ENCODE assay signal across 8 mouse cellular contexts in the genomic region with DNA sequence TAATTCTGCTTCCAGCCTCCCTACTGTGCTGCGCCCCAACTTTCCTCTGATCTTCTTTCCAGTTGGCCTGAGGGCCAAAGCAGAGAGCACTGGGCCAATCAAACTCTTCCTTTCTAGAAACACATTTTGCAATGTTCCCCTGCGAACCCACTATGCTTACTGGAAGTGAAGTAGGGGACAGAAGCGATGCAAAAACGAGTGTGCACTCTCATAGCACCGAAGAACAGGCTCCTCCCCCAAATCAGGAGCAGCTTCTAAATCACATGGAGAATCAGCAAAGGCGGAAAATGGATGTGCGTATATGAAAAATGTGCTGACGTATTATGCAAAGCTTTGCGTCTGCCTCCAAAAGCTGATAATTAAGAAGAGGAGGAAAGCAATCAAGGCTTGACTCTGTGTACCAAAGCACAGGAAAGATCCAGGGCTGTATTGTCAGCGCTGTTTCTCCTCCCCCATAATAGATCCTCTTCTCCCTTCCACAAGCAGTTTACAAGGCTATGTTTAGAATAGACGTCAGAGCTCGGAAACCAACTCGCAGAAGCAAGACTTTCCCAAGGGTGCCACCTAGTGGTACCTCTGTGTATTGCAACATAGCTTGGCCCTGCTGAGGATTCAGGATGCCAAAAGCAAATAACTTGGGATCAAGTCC. TPM values are rescaled to one million over a fixed set of nuclear protein-coding genes. Genes with fewer than 3 reads are reported as not detected.
DNase-seq lines count a peak whose midpoint lies in the region; ATAC-seq and TF ChIP-seq lines count a peak whose summit lies in the region.

No protein-coding gene starts in this region.

- H3K36me3 ChIP-seq in G1E (replicated peaks) = no peaks in the 10 kb centered on the region
- H3K36me3 ChIP-seq in forebrain, postnatal 0 days (ENCODE audit: insufficient read depth) = no peaks in the 10 kb centered on the region

- H3K9ac ChIP-seq in forebrain, postnatal 0 days = peak overlapping the region; percentile 48

- H3K27me3 ChIP-seq in G1E (ENCODE audit: insufficient read depth, low read length) = no peaks in the 10 kb centered on the region
- no peaks in the 10 kb centered on the region for H3K27me3 ChIP-seq in cerebellum, adult 2 months (ENCODE audit: control insufficient read depth, insufficient read depth, low read length)
- H3K27me3 ChIP-seq in forebrain, postnatal 0 days (ENCODE audit: insufficient read depth, low read length) = no peaks in the 10 kb centered on the region

- peak; percentile 43; the same call in 1 of the 2 replicates for TF ChIP-seq POLR2A in cerebellum, adult 2 months (IDR thresholded peaks at IDR 0.05; ENCODE audit: borderline replicate concordance, insufficient read depth, low read length)
- no peak for TF ChIP-seq POLR2A in lung, adult 2 months (IDR thresholded peaks at IDR 0.05; ENCODE audit: borderline replicate concordance, extremely low read depth, low read depth, low read length)

- no peak overlapping the region for H3K4me3 ChIP-seq in G1E (ENCODE audit: low read depth, low read length)
- peak overlapping the region; percentile 63 for H3K4me3 ChIP-seq in cerebellum, adult 2 months (replicated peaks; ENCODE audit: insufficient read depth, low read depth, low read length)
- peak overlapping the region; percentile 35 for H3K4me3 ChIP-seq in forebrain, postnatal 0 days (ENCODE audit: low read depth, low read length)
- peak overlapping the region; percentile 56 for H3K4me3 ChIP-seq in layer of hippocampus, adult 2 months
- H3K4me3 ChIP-seq in lung, adult 2 months (replicated peaks; ENCODE audit: extremely low read depth, low read depth, low read length) = peak overlapping the region; percentile 50

- TF ChIP-seq CTCF in G1E (IDR thresholded peaks at IDR 0.05; ENCODE audit: low read depth, low read length) = peak; percentile 62
- peak; percentile 77 for TF ChIP-seq CTCF in cerebellum, adult 2 months (IDR thresholded peaks at IDR 0.05; ENCODE audit: borderline replicate concordance, insufficient read depth, low read depth, low read length)
- peak; percentile 90 for TF ChIP-seq CTCF in forebrain, postnatal 0 days (IDR thresholded peaks at IDR 0.05; ENCODE audit: low read depth)
- peak; percentile 94 for TF ChIP-seq CTCF in layer of hippocampus, adult 2 months (conservative IDR thresholded peaks at IDR 0.05)
- TF ChIP-seq CTCF in lung, adult 2 months (IDR thresholded peaks at IDR 0.05; ENCODE audit: insufficient read depth, low read length) = peak; percentile 68

- DNase-seq in G1E (ENCODE audit: low spot score) = no peak
- DNase-seq in cerebellum, adult 2 months = peak; percentile 79 to 85
- DNase-seq in forebrain, postnatal 0 days = peak; percentile 89
- DNase-seq in heart, postnatal 4 days = peak; percentile 88
- DNase-seq in layer of hippocampus, adult 2 months (ENCODE audit: low spot score in 2 of 2) = peak; percentile 82 to 85
- peak; percentile 59 for DNase-seq in lung, adult 2 months
- DNase-seq in testis, postnatal 14 days (ENCODE audit: low spot score) = peak; percentile 47

- H3K9me3 ChIP-seq in G1E (replicated peaks) = no peaks in the 10 kb centered on the region
- no peaks in the 10 kb centered on the region for H3K9me3 ChIP-seq in forebrain, postnatal 0 days (ENCODE audit: low read length)

- H3K4me1 ChIP-seq in G1E (ENCODE audit: insufficient read depth, low read depth, low read length) = peaks cover 10% of the 10 kb centered on the region
- H3K4me1 ChIP-seq in cerebellum, adult 2 months (ENCODE audit: control insufficient read depth, insufficient read depth, low read length) = no peaks in the 10 kb centered on the region
- H3K4me1 ChIP-seq in forebrain, postnatal 0 days (ENCODE audit: insufficient read depth) = no peaks in the 10 kb centered on the region
- no peaks in the 10 kb centered on the region for H3K4me1 ChIP-seq in lung, adult 2 months (ENCODE audit: control insufficient read depth, insufficient read depth, low read length)

- 2% methylated on average over 13 of the region's 13 CpGs for WGBS in cerebellum, adult 2 months
- WGBS in forebrain, postnatal 0 days = 34% methylated on average over 13 of the region's 13 CpGs
- 32% methylated on average over 13 of the region's 13 CpGs for WGBS in lung, adult 2 months

- peak overlapping the region; percentile 42 for H3K4me2 ChIP-seq in forebrain, postnatal 0 days (ENCODE audit: low read depth)

- peak overlapping the region; percentile 44 for H3K27ac ChIP-seq in cerebellum, adult 2 months (ENCODE audit: insufficient read depth, low read length)
- peak overlapping the region; percentile 74 for H3K27ac ChIP-seq in forebrain, postnatal 0 days (ENCODE audit: low read depth, low read length)
- H3K27ac ChIP-seq in layer of hippocampus, adult 2 months = peak overlapping the region; percentile 95

- ATAC-seq in G1E (ENCODE audit: extremely low read depth, insufficient number of reproducible peaks, low FRiP score, poor library complexity, severe bottlenecking) = no peak
- peak; percentile 92 for ATAC-seq in forebrain, postnatal 0 days
- peak; percentile 78 for ATAC-seq in neutrophil, adult 5-6 weeks (ENCODE audit: extremely low read depth, insufficient number of reproducible peaks, low FRiP score, poor library complexity, severe bottlenecking)

RNA-seq across cellular contexts. Expression of a gene that starts 57.5 kb away (rescaled TPM):
- total RNA-seq in G1E (2014; fragmentation: Nextera tagmentation) (106 and 137 TPM in 2 replicates), G1E (2017) (89.6 and 90.0 TPM in 2 replicates)
- polyA plus RNA-seq in G1E (2012) = 22.8 and 24.3 TPM in 2 replicates
- 29.0 and 29.1 TPM in 2 replicates for polyA plus RNA-seq in cerebellum, adult 2 months (2012; rRNA removed)
- total RNA-seq in forebrain, postnatal 0 days (2014; rRNA removed) = 25.3 and 28.4 TPM in 2 replicates
- 20.7 and 25.2 TPM in 2 replicates for polyA plus RNA-seq in forebrain, postnatal 0 days (2015; fragmentation: Nextera tagmentation; extraction: Ambion mirVana)
- 10 to 100 TPM; 28.8 to 30.8 TPM for total RNA-seq in heart, postnatal 4 days (2021)
- 10 to 100 TPM; 39.0 to 43.9 TPM for total RNA-seq in layer of hippocampus, adult 2 months (2021)
- polyA plus RNA-seq in lung, adult 2 months (2012; rRNA removed) = 12.9 and 15.2 TPM in 2 replicates
- 15.8 and 16.8 TPM in 2 replicates for total RNA-seq in neutrophil, adult 5-6 weeks (2017)

Comparison
In these comparisons a context has a peak if more than half of its experiments do, and no peak if none do; other contexts are left out.
1. H3K27ac ChIP-seq: peak in every context shown above with its lines; median percentile 95 in layer of hippocampus, adult 2 months; 74 in forebrain, postnatal 0 days; 44 in cerebellum, adult 2 months.